Mouse (Mus musculus) megakaryocyte, embryonic 14.5 days (primary cell): ENCODE measurements around the gene Setdb1.

Experiments used
- FLI1 ChIP-seq: IDR thresholded peaks from 2 replicates; pipeline ENCODE4 v1.6.1; 2012; ENCODE audit warnings: low read length, inconsistent platforms, mixed read lengths
- GATA1 ChIP-seq: IDR thresholded peaks from 3 replicates; pipeline ENCODE4 v1.6.1; 2012; ENCODE audit warnings: mixed read lengths, low read length, inconsistent platforms, borderline replicate concordance

GRCm38 (mm10) chr3:95318548-95318947 is 38.5 kb downstream of the Setdb1 start:
- TF ChIP-seq FLI1: no peak
- TF ChIP-seq GATA1: no peak
